Mouse (Mus musculus): ENCODE results near the gene Dennd6b. TPM values are rescaled to one million over a fixed set of nuclear protein-coding genes. Genes with fewer than 3 reads are reported as not detected.

Dennd6b gene
- polyA plus RNA-seq, 1 experiment from 2014 or later: 85.2 TPM

- Histone ChIP-seq H3K27me3 (ENCODE audit: control insufficient read depth, insufficient read depth, low read length) (no peaks in the 10 kb centered on the region), H3K9ac (replicated peaks; ENCODE audit: low read length) (no peak overlapping the region), H3K27ac (replicated peaks; ENCODE audit: low read depth, low read length) (peak overlapping the region; percentile 66), H3K4me1 (ENCODE audit: control insufficient read depth, insufficient read depth, low read length) (peaks cover 29% of the 10 kb centered on the region), H3K4me3 (replicated peaks; ENCODE audit: low read depth, low read length) (no peak overlapping the region), H3K36me3 (ENCODE audit: control insufficient read depth, insufficient read depth, low read length) (peaks cover 40% of the 10 kb centered on the region), H3K4me2 (ENCODE audit: low read length) (no peak overlapping the region), H3K9me3 (ENCODE audit: control insufficient read depth, low read length) (no peaks in the 10 kb centered on the region)
- DNase-seq (peak; percentile 68), ATAC-seq (ENCODE audit: low FRiP score, low TSS enrichment) (peak; percentile 59; the same call in 1 of the 2 replicates)
These were observed 44.0 kb downstream of the Dennd6b start for GRCm38 (mm10) chr15:89152312-89152711.

DNA sequence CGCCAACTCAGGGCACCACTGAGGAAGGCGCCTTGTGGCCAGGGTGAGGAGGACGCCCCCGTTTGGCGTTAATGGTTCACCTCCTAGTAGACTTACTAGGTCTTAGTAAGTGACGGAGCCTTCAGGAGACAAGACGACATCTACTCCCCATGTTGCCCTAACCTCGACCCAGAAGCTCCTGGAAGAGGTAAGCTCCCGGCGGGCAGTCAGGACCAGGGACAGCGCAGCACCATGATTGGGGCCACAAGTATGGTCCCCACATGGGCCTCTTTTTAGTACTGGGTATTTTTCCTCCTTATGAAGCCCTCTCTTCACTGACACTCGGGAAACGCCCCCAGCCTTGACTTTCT, 46.3 kb downstream of the Dennd6b start:
- DNase-seq: peak; percentile 61
- no peak for ATAC-seq (ENCODE audit: low FRiP score, low TSS enrichment)
- Histone ChIP-seq H3K9ac (replicated peaks; ENCODE audit: low read length) (peak overlapping the region; percentile 90), H3K27me3 (ENCODE audit: control insufficient read depth, insufficient read depth, low read length) (no peaks in the 10 kb centered on the region), H3K9me3 (ENCODE audit: control insufficient read depth, low read length) (no peaks in the 10 kb centered on the region), H3K4me1 (ENCODE audit: control insufficient read depth, insufficient read depth, low read length) (peaks cover 39% of the 10 kb centered on the region), H3K4me2 (ENCODE audit: low read length) (peak overlapping the region; percentile 79), H3K36me3 (ENCODE audit: control insufficient read depth, insufficient read depth, low read length) (peaks cover 25% of the 10 kb centered on the region), H3K4me3 (replicated peaks; ENCODE audit: low read depth, low read length) (peak overlapping the region; percentile 73), H3K27ac (replicated peaks; ENCODE audit: low read depth, low read length) (peak overlapping the region; percentile 90)
- WGBS: 5% methylated on average over 13 of the region's 13 CpGs

DNA sequence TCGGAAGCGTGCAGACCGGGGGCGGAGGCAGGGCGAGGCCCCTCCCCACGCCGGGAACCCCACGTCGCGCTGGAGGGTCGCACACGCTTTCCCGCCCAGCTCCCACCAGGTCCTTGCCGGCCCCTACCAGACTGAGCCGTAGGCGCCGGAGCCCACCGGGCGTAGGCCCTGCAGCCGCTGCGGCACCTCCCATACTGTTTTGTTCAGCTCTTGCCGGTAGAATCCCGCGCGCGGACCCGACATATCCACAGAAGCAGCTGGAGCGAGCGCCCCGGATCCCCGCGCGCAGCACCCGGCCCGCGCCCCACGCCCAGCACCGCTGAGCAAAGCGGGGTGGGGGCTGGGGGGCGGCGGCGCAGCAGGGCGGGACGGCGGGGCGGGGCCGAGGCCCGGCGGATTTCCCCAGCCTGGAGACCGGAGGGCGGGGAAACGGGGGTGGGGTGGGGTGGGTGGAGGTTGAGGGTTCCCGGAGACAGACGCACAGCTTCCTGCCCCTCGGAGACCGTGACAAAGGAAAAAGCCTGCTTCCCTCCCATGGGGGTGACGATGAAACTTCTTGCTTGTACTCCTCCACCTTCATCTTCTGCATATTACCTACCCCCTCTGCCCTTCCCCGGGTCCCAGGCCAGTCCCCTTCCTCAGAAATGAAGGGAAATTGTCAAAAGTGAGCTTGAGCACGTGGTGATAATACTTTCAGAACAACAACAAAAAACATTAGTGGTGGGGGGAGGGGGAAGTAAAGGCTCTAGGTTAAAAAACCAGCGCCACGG, 46.8 kb downstream of the Dennd6b start, which contains the start of gene Mapk11:
Gene Mapk11 (minus strand): TSS at position 358 of the 770 bp plus-strand sequence.
- peak; percentile 81 for DNase-seq
- WGBS: under 1% methylated on average over 59 of the region's 61 CpGs
- peaks cover 25% of the 10 kb centered on the region for H3K36me3 ChIP-seq (ENCODE audit: control insufficient read depth, insufficient read depth, low read length)
- H3K4me1 ChIP-seq (ENCODE audit: control insufficient read depth, insufficient read depth, low read length): peaks cover 39% of the 10 kb centered on the region
- H3K4me3 ChIP-seq (replicated peaks; ENCODE audit: low read depth, low read length): peak within 1 kb of the TSS; percentile 73
- H3K27me3 ChIP-seq (ENCODE audit: control insufficient read depth, insufficient read depth, low read length): no peaks in the 10 kb centered on the region
- H3K4me2 ChIP-seq (ENCODE audit: low read length): peak within 1 kb of the TSS; percentile 79
- no peaks in the 10 kb centered on the region for H3K9me3 ChIP-seq (ENCODE audit: control insufficient read depth, low read length)
- H3K9ac ChIP-seq (replicated peaks; ENCODE audit: low read length): peak within 1 kb of the TSS; percentile 90
- ATAC-seq (ENCODE audit: low FRiP score, low TSS enrichment): peak; percentile 66
- H3K27ac ChIP-seq (replicated peaks; ENCODE audit: low read depth, low read length): peak within 1 kb of the TSS; percentile 90

GRCm38 (mm10) chr15:89148496-89149270, 47.6 kb downstream of the Dennd6b start:
- Histone ChIP-seq H3K27ac (replicated peaks; ENCODE audit: low read depth, low read length) (peak overlapping the region; percentile 90), H3K4me3 (replicated peaks; ENCODE audit: low read depth, low read length) (peak overlapping the region; percentile 73), H3K36me3 (ENCODE audit: control insufficient read depth, insufficient read depth, low read length) (peaks cover 24% of the 10 kb centered on the region), H3K4me1 (ENCODE audit: control insufficient read depth, insufficient read depth, low read length) (peaks cover 39% of the 10 kb centered on the region), H3K27me3 (ENCODE audit: control insufficient read depth, insufficient read depth, low read length) (no peaks in the 10 kb centered on the region), H3K9me3 (ENCODE audit: control insufficient read depth, low read length) (no peaks in the 10 kb centered on the region), H3K9ac (replicated peaks; ENCODE audit: low read length) (peak overlapping the region; percentile 90), H3K4me2 (ENCODE audit: low read length) (peak overlapping the region; percentile 79)
- WGBS: 3% methylated on average over 25 of the region's 25 CpGs
- DNase-seq (no peak), ATAC-seq (ENCODE audit: low FRiP score, low TSS enrichment) (no peak)

DNA sequence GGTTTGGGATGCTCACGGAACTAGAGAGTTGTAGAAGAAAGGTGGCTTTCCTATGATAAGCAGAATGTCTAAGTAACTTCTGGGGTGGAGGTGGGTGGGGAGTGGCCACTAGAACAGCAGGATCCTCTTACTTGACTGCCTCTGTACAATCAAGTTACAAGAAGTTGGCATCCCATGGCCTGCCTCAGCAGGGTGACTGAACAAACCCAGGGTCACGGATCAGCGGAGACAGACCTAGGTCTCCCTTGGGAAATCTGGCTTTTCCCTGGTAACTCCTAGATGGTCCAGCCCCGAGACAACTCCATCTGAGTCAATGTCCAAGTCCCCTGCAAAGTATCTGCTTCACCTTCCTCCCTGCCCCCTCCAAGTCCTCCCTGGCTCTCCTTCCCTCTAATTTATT, 48.4 kb downstream of the Dennd6b start:
- H3K27ac ChIP-seq (replicated peaks; ENCODE audit: low read depth, low read length): 0 out of 2 replicates have a peak overlapping the region, but pooled peaks have one; percentile 90
- no peaks in the 10 kb centered on the region for H3K9me3 ChIP-seq (ENCODE audit: control insufficient read depth, low read length)
- H3K4me2 ChIP-seq (ENCODE audit: low read length): peak overlapping the region; percentile 79
- peak overlapping the region; percentile 90; the same call in 1 of the 2 replicates for H3K9ac ChIP-seq (replicated peaks; ENCODE audit: low read length)
- peaks cover 29% of the 10 kb centered on the region for H3K36me3 ChIP-seq (ENCODE audit: control insufficient read depth, insufficient read depth, low read length)
- no peak for ATAC-seq (ENCODE audit: low FRiP score, low TSS enrichment)
- H3K4me3 ChIP-seq (replicated peaks; ENCODE audit: low read depth, low read length): peak overlapping the region; percentile 73
- peaks cover 39% of the 10 kb centered on the region for H3K4me1 ChIP-seq (ENCODE audit: control insufficient read depth, insufficient read depth, low read length)
- no peaks in the 10 kb centered on the region for H3K27me3 ChIP-seq (ENCODE audit: control insufficient read depth, insufficient read depth, low read length)
- WGBS: 28% methylated on average over 4 of the region's 4 CpGs
- DNase-seq: no peak

DNA sequence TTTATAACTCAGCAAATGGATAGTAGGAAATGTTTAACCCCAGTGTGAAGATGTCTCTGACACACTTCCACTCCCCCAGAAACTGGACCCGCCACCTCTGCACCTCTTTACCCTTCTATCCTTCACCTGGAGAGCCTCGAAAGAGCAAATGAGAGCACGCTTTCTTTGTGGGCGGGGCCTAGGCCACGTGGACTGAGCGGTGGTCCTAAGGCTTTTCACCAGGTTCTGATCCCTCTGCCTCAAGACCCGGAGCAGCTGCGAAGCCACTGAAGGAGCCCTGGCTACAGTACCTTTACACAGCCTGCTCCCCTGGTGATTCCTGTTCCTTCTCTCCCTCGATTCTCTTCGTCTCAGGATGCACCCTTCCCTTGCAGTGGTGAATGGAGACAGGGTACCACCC, 48.8 kb downstream of the Dennd6b start:
- 15% methylated on average over 10 of the region's 10 CpGs for WGBS
- H3K9me3 ChIP-seq (ENCODE audit: control insufficient read depth, low read length): no peaks in the 10 kb centered on the region

GRCm38 (mm10) chr15:89147024-89147423, 49.3 kb downstream of the Dennd6b start:
- H3K27me3 ChIP-seq (ENCODE audit: control insufficient read depth, insufficient read depth, low read length): no peaks in the 10 kb centered on the region
- WGBS: 5% methylated on average over 16 of the region's 16 CpGs
- H3K36me3 ChIP-seq (ENCODE audit: control insufficient read depth, insufficient read depth, low read length): peaks cover 34% of the 10 kb centered on the region
- DNase-seq (peak; percentile 71), ATAC-seq (ENCODE audit: low FRiP score, low TSS enrichment) (no peak)
- peak overlapping the region; percentile 73 for H3K4me3 ChIP-seq (replicated peaks; ENCODE audit: low read depth, low read length)
- peak overlapping the region; percentile 85 for H3K27ac ChIP-seq (replicated peaks; ENCODE audit: low read depth, low read length)
- H3K4me2 ChIP-seq (ENCODE audit: low read length): peak overlapping the region; percentile 79
- no peaks in the 10 kb centered on the region for H3K9me3 ChIP-seq (ENCODE audit: control insufficient read depth, low read length)
- H3K9ac ChIP-seq (replicated peaks; ENCODE audit: low read length): peak overlapping the region; percentile 70
- H3K4me1 ChIP-seq (ENCODE audit: control insufficient read depth, insufficient read depth, low read length): peaks cover 34% of the 10 kb centered on the region

More for the DNA sequence above, 48.8 kb downstream of the Dennd6b start:
- peak overlapping the region; percentile 85; the same call in 1 of the 2 replicates for H3K27ac ChIP-seq (replicated peaks; ENCODE audit: low read depth, low read length)
- peak overlapping the region; percentile 73 for H3K4me3 ChIP-seq (replicated peaks; ENCODE audit: low read depth, low read length)
- peaks cover 33% of the 10 kb centered on the region for H3K36me3 ChIP-seq (ENCODE audit: control insufficient read depth, insufficient read depth, low read length)
- ATAC-seq (ENCODE audit: low FRiP score, low TSS enrichment) (no peak), DNase-seq (peak; percentile 60)
- H3K9ac ChIP-seq (replicated peaks; ENCODE audit: low read length): peak overlapping the region; percentile 70
- no peaks in the 10 kb centered on the region for H3K27me3 ChIP-seq (ENCODE audit: control insufficient read depth, insufficient read depth, low read length)
- peaks cover 38% of the 10 kb centered on the region for H3K4me1 ChIP-seq (ENCODE audit: control insufficient read depth, insufficient read depth, low read length)
- peak overlapping the region; percentile 79 for H3K4me2 ChIP-seq (ENCODE audit: low read length)

DNA sequence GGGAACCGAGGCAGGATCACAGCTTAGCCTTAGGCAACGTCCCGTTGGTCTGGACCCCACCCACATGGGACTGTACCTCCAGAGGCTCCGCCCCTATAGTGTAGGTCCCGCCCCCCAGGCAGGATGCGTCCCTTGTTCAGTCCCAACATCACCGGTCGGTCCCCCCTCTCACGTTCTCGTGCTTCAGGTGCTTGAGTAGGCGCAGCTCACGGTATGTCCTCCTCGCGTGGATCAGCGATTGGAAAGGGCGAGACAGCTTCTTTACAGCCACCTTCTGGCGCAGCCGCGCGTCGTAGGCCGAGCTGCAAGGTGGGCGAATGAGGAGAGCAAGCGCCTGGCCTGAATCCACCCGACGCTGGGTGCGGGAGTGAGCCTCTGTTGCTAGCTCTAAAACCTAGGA, 49.8 kb downstream of the Dennd6b start:
- peak overlapping the region; percentile 85 for H3K27ac ChIP-seq (replicated peaks; ENCODE audit: low read depth, low read length)
- peak overlapping the region; percentile 70 for H3K9ac ChIP-seq (replicated peaks; ENCODE audit: low read length)
- H3K4me1 ChIP-seq (ENCODE audit: control insufficient read depth, insufficient read depth, low read length): peaks cover 33% of the 10 kb centered on the region
- H3K36me3 ChIP-seq (ENCODE audit: control insufficient read depth, insufficient read depth, low read length): peaks cover 34% of the 10 kb centered on the region
- DNase-seq (peak; percentile 74), ATAC-seq (ENCODE audit: low FRiP score, low TSS enrichment) (no peak)
- WGBS: 1% methylated on average over 27 of the region's 27 CpGs
- peak overlapping the region; percentile 73 for H3K4me3 ChIP-seq (replicated peaks; ENCODE audit: low read depth, low read length)
- no peaks in the 10 kb centered on the region for H3K9me3 ChIP-seq (ENCODE audit: control insufficient read depth, low read length)
- H3K4me2 ChIP-seq (ENCODE audit: low read length): peak overlapping the region; percentile 79
- no peaks in the 10 kb centered on the region for H3K27me3 ChIP-seq (ENCODE audit: control insufficient read depth, insufficient read depth, low read length)
